Comparison of ENCODE assay signal across 28 mouse cellular contexts in the genomic region with DNA sequence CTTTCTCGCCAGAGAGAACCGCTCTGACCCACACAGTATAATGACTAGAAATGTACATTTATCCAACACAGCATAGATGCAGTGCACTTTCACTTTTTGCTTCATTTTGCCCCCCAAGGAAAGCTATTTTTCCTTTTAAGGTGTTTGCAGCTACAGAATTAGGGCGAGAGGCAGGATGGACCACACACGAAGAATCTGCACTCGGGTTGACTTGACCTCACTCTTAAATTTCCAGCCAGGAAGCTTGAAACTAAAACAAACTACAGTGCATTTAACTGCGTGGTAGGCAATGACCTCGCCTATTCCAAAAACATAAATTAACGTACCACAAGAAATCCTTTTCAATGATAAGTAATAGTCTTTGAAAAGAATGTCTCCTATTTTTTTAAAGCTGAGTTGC. TPM values are rescaled to one million over a fixed set of nuclear protein-coding genes. Genes with fewer than 3 reads are reported as not detected.
DNase-seq lines count a peak whose midpoint lies in the region; ATAC-seq and TF ChIP-seq lines count a peak whose summit lies in the region.
"Had no signal": no experiment of that assay in that cellular context is flagged by ENCODE, and none has a peak within 500 bp of the region (broad histone marks: within the 10 kb centered on the region; RNA-seq: fewer than 3 reads in every experiment).

No protein-coding gene starts in this region.

- WGBS in embryonic facial prominence, embryonic 11.5 days = 65% methylated on average over 8 of the region's 8 CpGs
- WGBS in embryonic facial prominence, embryonic 10.5 days = 72% methylated on average over 8 of the region's 8 CpGs
- WGBS in kidney, postnatal 0 days = 31% methylated on average over 8 of the region's 8 CpGs

- peak; percentile 13 for DNase-seq in embryonic facial prominence, embryonic 11.5 days (ENCODE audit: low spot score)
- DNase-seq in embryonic facial prominence, embryonic 10.5 days (ENCODE audit: low spot score) = no peak
- DNase-seq in kidney, postnatal 0 days (ENCODE audit: low spot score) = peak; percentile 54
- no peak for DNase-seq in kidney, postnatal 4 days
- DNase-seq in mesoderm, embryonic 11.5 days (ENCODE audit: low read depth, low spot score) = peak; percentile 14
- no peak for DNase-seq in left cerebral cortex, postnatal 10 days (ENCODE audit: extremely low spot score in 1 of 2, low spot score in 2 of 2)
- DNase-seq: adrenal gland, adult 8-10 months; adrenal gland, postnatal 25 days; cerebellum, adult 11-12 months; cerebellum, adult 8-10 months; cerebellum, postnatal 14 days; gastrocnemius, postnatal 10 days; gastrocnemius, postnatal 36 days; heart, adult 2 months; heart, postnatal 14 days; heart, postnatal 4 days had no signal

- intact Hi-C loops in left cerebral cortex, postnatal 10 days (cut with DNase I) = no loop called here

- no peak for ATAC-seq in embryonic facial prominence, embryonic 11.5 days (replicated peaks; ENCODE audit: insufficient number of reproducible peaks, low FRiP score, low TSS enrichment, low read depth)
- ATAC-seq in kidney, postnatal 0 days (replicated peaks; ENCODE audit: low FRiP score, low read depth) = no peak
- ATAC-seq: activated CD4-positive, CD25-positive, alpha-beta regulatory T cell, adult 4 months; CD4-positive, CD25-positive, alpha-beta regulatory T cell, adult 4 months; forebrain, embryonic 13.5 days; forebrain, embryonic 16.5 days; hindbrain, postnatal 0 days; inflammation-experienced regulatory T-cells, adult 6 months had no signal

- H3K27ac ChIP-seq in embryonic facial prominence, embryonic 11.5 days (replicated peaks; ENCODE audit: low read depth, low read length) = no peak overlapping the region
- no peak overlapping the region for H3K27ac ChIP-seq in embryonic facial prominence, embryonic 10.5 days (replicated peaks)
- no peak overlapping the region for H3K27ac ChIP-seq in kidney, postnatal 0 days
- H3K27ac ChIP-seq: forebrain, embryonic 10.5 days; forebrain, embryonic 13.5 days; heart, adult 2 months; heart, embryonic 10.5 days; heart, embryonic 13.5 days; hindbrain, embryonic 14.5 days; hindbrain, postnatal 0 days had no signal

- no peak overlapping the region for H3K4me3 ChIP-seq in embryonic facial prominence, embryonic 11.5 days (ENCODE audit: low read depth, low read length)
- H3K4me3 ChIP-seq in embryonic facial prominence, embryonic 10.5 days = no peak overlapping the region
- H3K4me3 ChIP-seq in kidney, postnatal 0 days (replicated peaks; ENCODE audit: low read depth, low read length) = no peak overlapping the region
- H3K4me3 ChIP-seq: forebrain, embryonic 10.5 days; forebrain, embryonic 13.5 days; heart, adult 2 months; heart, embryonic 10.5 days; heart, embryonic 13.5 days had no signal

- no peak overlapping the region for H3K9ac ChIP-seq in embryonic facial prominence, embryonic 11.5 days (replicated peaks; ENCODE audit: low read length)
- no peak overlapping the region for H3K9ac ChIP-seq in kidney, postnatal 0 days (ENCODE audit: low read depth, low read length)
- H3K9ac ChIP-seq: forebrain, embryonic 13.5 days; heart, embryonic 13.5 days; hindbrain, embryonic 14.5 days had no signal

- no peaks in the 10 kb centered on the region for H3K9me3 ChIP-seq in embryonic facial prominence, embryonic 11.5 days (replicated peaks; ENCODE audit: control insufficient read depth, low read length)
- H3K9me3 ChIP-seq in embryonic facial prominence, embryonic 10.5 days = no peaks in the 10 kb centered on the region
- no peaks in the 10 kb centered on the region for H3K9me3 ChIP-seq in kidney, postnatal 0 days (replicated peaks; ENCODE audit: low read length)
- H3K9me3 ChIP-seq: forebrain, embryonic 10.5 days; forebrain, embryonic 13.5 days had no signal

- H3K4me2 ChIP-seq in embryonic facial prominence, embryonic 11.5 days (ENCODE audit: low read depth, low read length) = no peak overlapping the region
- H3K4me2 ChIP-seq in kidney, postnatal 0 days (ENCODE audit: low read length) = no peak overlapping the region
- H3K4me2 ChIP-seq: forebrain, embryonic 13.5 days; heart, embryonic 13.5 days; hindbrain, embryonic 14.5 days had no signal

- no peaks in the 10 kb centered on the region for H3K36me3 ChIP-seq in embryonic facial prominence, embryonic 11.5 days (replicated peaks; ENCODE audit: control insufficient read depth, insufficient read depth, low read depth, low read length)
- no peaks in the 10 kb centered on the region for H3K36me3 ChIP-seq in embryonic facial prominence, embryonic 10.5 days (replicated peaks)
- no peaks in the 10 kb centered on the region for H3K36me3 ChIP-seq in kidney, postnatal 0 days (ENCODE audit: insufficient read depth, low read length)
- H3K36me3 ChIP-seq: forebrain, embryonic 10.5 days; heart, embryonic 10.5 days; heart, embryonic 13.5 days had no signal

- no peaks in the 10 kb centered on the region for H3K4me1 ChIP-seq in embryonic facial prominence, embryonic 11.5 days (ENCODE audit: control insufficient read depth, insufficient read depth, low read length)
- H3K4me1 ChIP-seq in embryonic facial prominence, embryonic 10.5 days = no peaks in the 10 kb centered on the region
- H3K4me1 ChIP-seq in kidney, postnatal 0 days (replicated peaks; ENCODE audit: insufficient read depth, low read length) = no peaks in the 10 kb centered on the region
- H3K4me1 ChIP-seq: forebrain, embryonic 10.5 days; forebrain, embryonic 13.5 days; heart, embryonic 10.5 days; heart, embryonic 13.5 days had no signal

- TF ChIP-seq CTCF in kidney, postnatal 0 days (IDR thresholded peaks at IDR 0.05; ENCODE audit: low read depth) = no peak

- no peaks in the 10 kb centered on the region for H3K27me3 ChIP-seq in embryonic facial prominence, embryonic 11.5 days (ENCODE audit: control insufficient read depth, insufficient read depth, low read length)
- H3K27me3 ChIP-seq in embryonic facial prominence, embryonic 10.5 days (replicated peaks; ENCODE audit: low read depth, poor library complexity, severe bottlenecking) = no peaks in the 10 kb centered on the region
- no peaks in the 10 kb centered on the region for H3K27me3 ChIP-seq in kidney, postnatal 0 days (ENCODE audit: insufficient read depth, low read length)
- H3K27me3 ChIP-seq: forebrain, embryonic 13.5 days; heart, embryonic 13.5 days had no signal

RNA-seq across cellular contexts. Expression of a gene that starts 26.2 kb away (rescaled TPM):
- 1.3 TPM in 2 replicates for polyA plus RNA-seq in embryonic facial prominence, embryonic 11.5 days (2014; fragmentation: Nextera tagmentation; extraction: Ambion mirVana)
- 2.2 and 3.5 TPM in 2 replicates for polyA plus RNA-seq in embryonic facial prominence, embryonic 10.5 days (2016; fragmentation: Nextera tagmentation; extraction: Ambion mirVana)
- polyA plus RNA-seq in kidney, postnatal 0 days (2015; fragmentation: Nextera tagmentation; extraction: Ambion mirVana) = 0.76 and 0.87 TPM in 2 replicates
- 1 to 10 TPM; 5.1 to 6.0 TPM for total RNA-seq in left cerebral cortex, postnatal 10 days (2021)
- total RNA-seq: ES-E14 had no signal
- polyA plus RNA-seq: activated CD4-positive, CD25-positive, alpha-beta regulatory T cell, adult 4 months; C2C12; CD4-positive, CD25-positive, alpha-beta regulatory T cell, adult 4 months; heart, embryonic 13.5 days had no signal

Comparison
In these comparisons a context has a peak if more than half of its experiments do, and no peak if none do; other contexts are left out.
1. DNase-seq: peak in embryonic facial prominence, embryonic 11.5 days (single experiment), kidney, postnatal 0 days (single experiment) and mesoderm, embryonic 11.5 days (single experiment); none in embryonic facial prominence, embryonic 10.5 days (single experiment), kidney, postnatal 4 days (0 of 2) and left cerebral cortex, postnatal 10 days (0 of 2).